Mouse (Mus musculus): Measurements from ENCODE around the gene Lrch1. TPM values are rescaled to one million over a fixed set of nuclear protein-coding genes. Genes with fewer than 3 reads are reported as not detected.

Lrch1 gene
- polyA plus RNA-seq, 1 experiment: 8.4 TPM

DNA sequence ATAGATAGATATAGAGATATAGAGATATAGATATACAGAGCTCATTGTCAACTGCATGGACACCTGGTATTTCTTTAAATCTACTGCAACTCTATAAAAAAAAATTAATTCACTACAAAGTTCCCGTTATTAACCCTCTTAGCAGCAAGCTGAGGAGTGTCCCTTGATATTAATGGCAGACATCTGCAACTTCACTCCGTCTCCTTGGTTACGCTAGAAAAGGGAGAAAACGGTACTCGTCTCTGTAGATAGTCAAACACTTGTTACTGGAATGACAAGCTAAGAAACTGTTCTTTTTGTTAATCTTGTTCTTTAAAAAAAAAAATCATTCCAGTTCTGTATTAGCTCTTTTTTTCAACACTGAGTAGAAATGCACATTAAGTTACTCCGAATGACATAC lies 54.0 kb downstream of the Lrch1 start:
- Histone ChIP-seq H3K4me3 (ENCODE audit: insufficient read depth, low read depth, low read length) (no peak overlapping the region), H3K4me1 (ENCODE audit: control insufficient read depth, insufficient read depth, low read length) (no peaks in the 10 kb centered on the region), H3K27ac (ENCODE audit: insufficient read depth, low read depth, low read length) (no peak overlapping the region), H3K36me3 (ENCODE audit: control insufficient read depth, insufficient read depth, low read length) (no peaks in the 10 kb centered on the region), H3K27me3 (replicated peaks; ENCODE audit: control insufficient read depth, insufficient read depth, low read length) (no peaks in the 10 kb centered on the region)
- WGBS: 70% methylated on average over 6 of the region's 6 CpGs
- no peak for TF ChIP-seq CTCF (conservative IDR thresholded peaks at IDR 0.05; ENCODE audit: insufficient read depth, insufficient read length, low read depth, low read length)
- no peak for TF ChIP-seq POLR2A (IDR thresholded peaks at IDR 0.05; ENCODE audit: low read depth, low read length)
- DNase-seq: no peak

DNA sequence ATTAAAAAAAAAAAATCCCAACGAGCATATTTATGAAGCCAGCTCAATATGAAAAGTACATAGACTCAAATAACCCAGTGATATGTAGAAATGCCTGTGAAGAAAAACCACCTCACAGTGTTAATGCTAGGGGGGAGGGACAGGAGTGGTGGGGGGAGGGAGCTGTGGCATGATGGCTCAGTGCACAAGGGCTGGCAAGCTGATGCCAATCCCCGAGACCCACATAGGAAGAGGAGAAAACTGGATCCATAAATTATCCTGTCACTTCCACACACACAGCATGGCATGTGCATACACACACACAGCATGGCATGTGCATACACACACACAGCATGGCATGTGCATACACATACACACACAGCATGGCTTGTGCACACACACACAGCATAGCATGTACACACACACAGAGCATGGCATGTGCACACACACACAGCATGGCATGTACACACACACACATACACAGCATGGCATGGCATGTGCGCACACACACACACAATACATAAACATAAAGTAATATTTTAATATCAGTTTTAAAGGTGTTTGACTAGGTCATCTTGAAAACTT lies 54.5 kb downstream of the Lrch1 start:
- TF ChIP-seq CTCF (conservative IDR thresholded peaks at IDR 0.05; ENCODE audit: insufficient read depth, insufficient read length, low read depth, low read length) (no peak), POLR2A (IDR thresholded peaks at IDR 0.05; ENCODE audit: low read depth, low read length) (no peak)
- DNase-seq: no peak
- 76% methylated on average over 3 of the region's 3 CpGs for WGBS

DNA sequence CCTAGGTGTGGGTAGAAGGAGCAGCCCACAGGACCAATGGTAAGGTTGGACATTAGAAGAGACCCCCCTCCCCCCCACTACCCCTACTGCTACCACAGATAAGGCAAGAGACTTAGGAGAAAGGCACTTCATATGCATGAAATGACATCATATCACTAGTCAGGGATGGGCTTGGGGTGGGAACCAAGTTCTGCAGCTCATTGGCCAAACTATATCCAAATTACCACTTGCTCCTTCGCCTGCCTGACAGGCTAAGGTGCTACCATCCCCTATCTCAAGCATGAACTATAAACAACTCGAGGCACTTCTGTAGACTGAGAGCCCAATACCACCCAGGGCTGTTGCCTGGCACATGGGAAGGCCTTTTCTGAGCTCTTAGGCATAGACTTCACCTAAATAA lies 58.4 kb downstream of the Lrch1 start:
- Histone ChIP-seq H3K27ac (ENCODE audit: insufficient read depth, low read depth, low read length) (no peak overlapping the region), H3K4me1 (ENCODE audit: control insufficient read depth, insufficient read depth, low read length) (peaks cover 6% of the 10 kb centered on the region; the same call in 1 of the 2 replicates), H3K27me3 (replicated peaks; ENCODE audit: control insufficient read depth, insufficient read depth, low read length) (no peaks in the 10 kb centered on the region), H3K4me3 (ENCODE audit: insufficient read depth, low read depth, low read length) (no peak overlapping the region), H3K36me3 (ENCODE audit: control insufficient read depth, insufficient read depth, low read length) (no peaks in the 10 kb centered on the region)
- TF ChIP-seq CTCF (conservative IDR thresholded peaks at IDR 0.05; ENCODE audit: insufficient read depth, insufficient read length, low read depth, low read length) (no peak), POLR2A (IDR thresholded peaks at IDR 0.05; ENCODE audit: low read depth, low read length) (no peak)
- no peak for DNase-seq
- WGBS: 97% methylated on average over 2 of the region's 2 CpGs

More for the DNA sequence above, 54.5 kb downstream of the Lrch1 start:
- no peaks in the 10 kb centered on the region for H3K36me3 ChIP-seq (ENCODE audit: control insufficient read depth, insufficient read depth, low read length)
- H3K4me1 ChIP-seq (ENCODE audit: control insufficient read depth, insufficient read depth, low read length): no peaks in the 10 kb centered on the region
- no peak overlapping the region for H3K27ac ChIP-seq (ENCODE audit: insufficient read depth, low read depth, low read length)
- H3K4me3 ChIP-seq (ENCODE audit: insufficient read depth, low read depth, low read length): no peak overlapping the region
- no peaks in the 10 kb centered on the region for H3K27me3 ChIP-seq (replicated peaks; ENCODE audit: control insufficient read depth, insufficient read depth, low read length)

DNA sequence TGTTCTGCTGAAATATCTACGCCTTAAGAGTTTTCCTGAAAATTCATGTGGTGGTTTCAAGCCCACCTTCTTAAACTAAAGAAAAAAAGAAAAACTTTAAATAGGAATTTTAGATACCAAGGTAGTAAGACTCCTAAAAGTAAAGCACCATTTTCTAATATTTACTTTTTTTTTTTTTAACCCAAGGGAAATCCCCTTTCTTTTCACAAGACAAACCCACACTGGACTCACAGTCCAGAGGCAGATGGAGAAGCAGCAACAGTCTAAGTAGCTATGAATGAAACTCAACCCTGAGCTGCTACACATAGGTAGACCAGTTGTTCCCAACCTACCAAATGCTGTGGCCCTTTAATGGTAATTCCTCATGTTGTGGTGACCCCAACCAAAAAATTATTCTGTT lies 59.6 kb downstream of the Lrch1 start:
- no peak for TF ChIP-seq POLR2A (IDR thresholded peaks at IDR 0.05; ENCODE audit: low read depth, low read length)
- no peak for TF ChIP-seq CTCF (conservative IDR thresholded peaks at IDR 0.05; ENCODE audit: insufficient read depth, insufficient read length, low read depth, low read length)
- Histone ChIP-seq H3K4me1 (ENCODE audit: control insufficient read depth, insufficient read depth, low read length) (peaks cover 6% of the 10 kb centered on the region; the same call in 1 of the 2 replicates), H3K36me3 (ENCODE audit: control insufficient read depth, insufficient read depth, low read length) (no peaks in the 10 kb centered on the region), H3K4me3 (ENCODE audit: insufficient read depth, low read depth, low read length) (no peak overlapping the region), H3K27ac (ENCODE audit: insufficient read depth, low read depth, low read length) (no peak overlapping the region), H3K27me3 (replicated peaks; ENCODE audit: control insufficient read depth, insufficient read depth, low read length) (no peaks in the 10 kb centered on the region)
- no peak for DNase-seq
- 100% methylated on average over 1 of the region's 1 CpGs for WGBS

DNA sequence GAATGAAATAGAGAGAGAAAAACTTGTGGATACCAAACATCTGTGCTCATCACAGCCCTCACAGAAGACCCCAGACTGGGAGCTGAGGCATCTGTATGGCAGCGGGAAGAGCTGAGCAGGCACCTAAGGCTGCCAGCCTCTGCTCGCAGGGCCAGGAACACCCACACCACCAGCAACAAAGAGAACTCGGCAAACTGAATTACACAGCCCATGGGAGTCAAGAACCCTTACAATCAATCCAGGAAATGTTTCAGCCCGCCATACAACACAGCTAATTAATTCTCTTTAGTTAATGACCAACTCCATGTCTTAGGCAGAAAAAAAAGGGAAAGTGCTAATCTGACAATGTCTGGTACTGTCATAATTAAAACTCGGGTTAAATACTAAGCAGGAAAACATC lies 61.2 kb downstream of the Lrch1 start:
- DNase-seq: peak; percentile 58
- Histone ChIP-seq H3K27me3 (replicated peaks; ENCODE audit: control insufficient read depth, insufficient read depth, low read length) (no peaks in the 10 kb centered on the region), H3K4me1 (ENCODE audit: control insufficient read depth, insufficient read depth, low read length) (peaks cover 6% of the 10 kb centered on the region; the same call in 1 of the 2 replicates), H3K4me3 (ENCODE audit: insufficient read depth, low read depth, low read length) (no peak overlapping the region), H3K27ac (ENCODE audit: insufficient read depth, low read depth, low read length) (no peak overlapping the region), H3K36me3 (ENCODE audit: control insufficient read depth, insufficient read depth, low read length) (no peaks in the 10 kb centered on the region)
- TF ChIP-seq CTCF (conservative IDR thresholded peaks at IDR 0.05; ENCODE audit: insufficient read depth, insufficient read length, low read depth, low read length): no peak
- no peak for TF ChIP-seq POLR2A (IDR thresholded peaks at IDR 0.05; ENCODE audit: low read depth, low read length)
- 27% methylated on average over 5 of the region's 5 CpGs for WGBS

DNA sequence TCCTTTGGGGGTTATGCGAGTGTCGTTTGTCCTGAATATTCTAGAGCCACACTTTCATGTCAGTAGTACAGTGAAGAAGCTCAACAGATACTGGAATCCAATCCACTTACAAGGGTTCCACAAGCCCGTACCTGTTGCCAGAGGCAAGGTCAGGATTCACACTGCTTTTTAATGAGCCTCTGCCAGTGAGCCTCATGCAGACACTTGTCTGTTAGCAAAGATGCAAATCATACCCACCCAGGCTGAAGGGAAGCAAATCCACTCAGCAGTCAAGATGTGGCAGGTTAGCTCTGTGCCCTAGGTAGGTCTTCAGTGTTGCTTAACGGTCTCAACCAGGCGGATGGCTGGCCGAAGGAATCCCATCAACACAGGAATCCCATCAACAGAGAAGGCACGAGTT lies 62.8 kb downstream of the Lrch1 start:
- TF ChIP-seq CTCF (conservative IDR thresholded peaks at IDR 0.05; ENCODE audit: insufficient read depth, insufficient read length, low read depth, low read length) (no peak), POLR2A (IDR thresholded peaks at IDR 0.05; ENCODE audit: low read depth, low read length) (no peak)
- H3K27me3 ChIP-seq (replicated peaks; ENCODE audit: control insufficient read depth, insufficient read depth, low read length): no peaks in the 10 kb centered on the region
- no peak for DNase-seq
- H3K36me3 ChIP-seq (ENCODE audit: control insufficient read depth, insufficient read depth, low read length): no peaks in the 10 kb centered on the region
- 86% methylated on average over 7 of the region's 7 CpGs for WGBS
- H3K4me3 ChIP-seq (ENCODE audit: insufficient read depth, low read depth, low read length): no peak overlapping the region
- H3K27ac ChIP-seq (ENCODE audit: insufficient read depth, low read depth, low read length): no peak overlapping the region
- H3K4me1 ChIP-seq (ENCODE audit: control insufficient read depth, insufficient read depth, low read length): peaks cover 6% of the 10 kb centered on the region; the same call in 1 of the 2 replicates

DNA sequence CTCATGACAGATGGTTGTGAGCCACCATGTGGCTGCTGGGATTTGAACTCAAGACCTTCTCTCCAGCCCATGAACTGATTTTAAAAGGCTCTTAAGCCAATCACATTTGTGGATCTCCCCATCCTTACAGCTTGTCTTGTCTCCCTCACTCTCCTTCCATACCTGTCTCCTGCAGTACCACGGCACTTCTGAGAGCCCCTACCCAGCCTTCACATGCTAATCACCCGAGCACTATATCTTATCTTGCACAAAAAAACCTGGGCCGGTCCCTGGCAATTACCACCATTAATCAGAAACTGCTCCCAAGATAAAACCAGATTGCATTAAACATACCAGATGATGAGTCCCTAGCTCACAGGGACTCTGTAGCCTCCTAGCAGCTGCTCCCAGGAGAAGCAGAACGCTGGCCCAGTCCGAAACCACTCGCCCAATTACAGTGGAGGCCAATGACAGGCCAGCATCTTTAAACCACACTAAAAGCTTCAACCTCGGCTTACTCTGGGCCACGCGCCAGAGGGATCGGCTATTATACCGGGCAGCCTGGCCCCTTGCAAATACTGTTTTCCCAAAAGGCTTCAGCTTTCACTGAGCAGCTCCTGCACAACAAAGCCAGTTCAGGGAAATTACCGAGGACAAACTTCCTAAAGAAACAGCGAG lies 63.5 kb downstream of the Lrch1 start:
- peak; percentile 76 for DNase-seq
- 34% methylated on average over 13 of the region's 13 CpGs for whole genome bisulfite sequencing
- peaks cover 6% of the 10 kb centered on the region; the same call in 1 of the 2 replicates for H3K4me1 ChIP-seq (ENCODE audit: control insufficient read depth, insufficient read depth, low read length)
- H3K4me3 ChIP-seq (ENCODE audit: insufficient read depth, low read depth, low read length): no peak overlapping the region
- no peaks in the 10 kb centered on the region for H3K27me3 ChIP-seq (replicated peaks; ENCODE audit: control insufficient read depth, insufficient read depth, low read length)
- TF ChIP-seq POLR2A (IDR thresholded peaks at IDR 0.05; ENCODE audit: low read depth, low read length): no peak
- no peak for TF ChIP-seq CTCF (conservative IDR thresholded peaks at IDR 0.05; ENCODE audit: insufficient read depth, insufficient read length, low read depth, low read length)
- H3K36me3 ChIP-seq (ENCODE audit: control insufficient read depth, insufficient read depth, low read length): no peaks in the 10 kb centered on the region
- H3K27ac ChIP-seq (ENCODE audit: insufficient read depth, low read depth, low read length): no peak overlapping the region
